Mouse (Mus musculus) frontal cortex, postnatal 36 days (tissue): ENCODE measurements around the gene Zcchc17.

Experiments used
- DNase-seq, 2 experiments: peaks; one replicate each; pipeline ENCODE4 v3.0.0; 2022; ENCODE audit warnings: low spot score in 2 of 2

Gene Zcchc17

DNA sequence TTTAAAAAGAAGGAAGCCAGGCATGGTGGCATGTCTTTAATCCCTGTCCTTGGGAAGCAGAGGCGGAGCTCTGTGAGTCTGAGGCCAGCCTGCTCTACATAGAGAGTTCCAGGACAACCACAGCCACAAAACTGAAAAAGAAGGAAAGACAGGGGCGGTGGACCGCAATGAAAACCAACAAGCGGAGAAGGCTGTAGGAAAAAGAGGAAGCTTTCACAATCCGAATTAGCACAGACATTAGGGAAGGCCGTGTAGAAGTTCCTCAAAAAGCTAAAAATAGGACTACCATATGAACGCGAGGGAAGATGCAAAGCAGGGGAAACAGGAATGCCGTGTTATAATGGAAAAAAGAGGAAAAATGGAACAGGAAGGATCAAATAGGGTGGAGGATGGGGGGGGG, 75.9 kb downstream of the Zcchc17 start:
- no peak for DNase-seq

DNA sequence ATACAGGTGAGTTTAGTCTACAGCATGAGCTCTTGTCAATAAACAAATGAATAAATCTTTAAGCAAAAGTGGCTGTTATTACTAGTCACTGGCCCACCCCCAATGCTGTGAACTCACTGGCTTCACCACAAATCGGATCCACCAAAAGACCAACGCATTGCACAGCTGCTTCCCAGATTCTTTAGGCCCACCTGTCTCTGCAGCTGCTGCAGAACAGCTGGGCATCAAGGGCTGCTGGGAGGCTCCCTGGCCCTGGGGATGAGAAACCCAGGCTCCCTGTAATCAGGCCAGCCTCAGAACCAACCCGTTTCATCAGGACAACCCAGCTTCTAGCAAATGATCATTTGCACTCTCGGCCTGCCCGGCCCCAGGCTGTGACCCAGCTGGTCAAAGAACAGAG, 76.9 kb downstream of the Zcchc17 start:
- no peak for DNase-seq

DNA sequence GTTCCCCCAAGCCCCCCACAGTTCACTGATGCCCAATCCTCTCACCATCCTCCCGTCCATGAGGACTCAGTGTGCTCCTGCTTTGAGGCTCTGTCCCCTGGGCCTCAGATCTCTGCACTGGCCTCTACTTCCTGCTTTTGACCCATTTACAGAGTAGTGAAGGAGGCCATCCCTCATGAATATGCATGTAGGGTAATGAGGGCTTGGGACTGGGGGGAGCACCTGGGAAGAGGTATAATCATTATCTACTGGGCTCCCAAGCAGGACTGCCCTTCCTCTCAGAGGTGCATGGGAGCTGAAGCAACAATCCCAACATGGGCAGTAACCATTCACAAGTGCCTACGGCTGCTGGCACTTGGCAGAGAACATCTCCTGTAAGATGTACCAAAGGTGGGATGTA, 80.6 kb downstream of the Zcchc17 start, which contains the start of gene Serinc2:
Serinc2 (minus strand) TSS at position 101 of the 400 bp plus-strand sequence.
- no peak for DNase-seq

DNA sequence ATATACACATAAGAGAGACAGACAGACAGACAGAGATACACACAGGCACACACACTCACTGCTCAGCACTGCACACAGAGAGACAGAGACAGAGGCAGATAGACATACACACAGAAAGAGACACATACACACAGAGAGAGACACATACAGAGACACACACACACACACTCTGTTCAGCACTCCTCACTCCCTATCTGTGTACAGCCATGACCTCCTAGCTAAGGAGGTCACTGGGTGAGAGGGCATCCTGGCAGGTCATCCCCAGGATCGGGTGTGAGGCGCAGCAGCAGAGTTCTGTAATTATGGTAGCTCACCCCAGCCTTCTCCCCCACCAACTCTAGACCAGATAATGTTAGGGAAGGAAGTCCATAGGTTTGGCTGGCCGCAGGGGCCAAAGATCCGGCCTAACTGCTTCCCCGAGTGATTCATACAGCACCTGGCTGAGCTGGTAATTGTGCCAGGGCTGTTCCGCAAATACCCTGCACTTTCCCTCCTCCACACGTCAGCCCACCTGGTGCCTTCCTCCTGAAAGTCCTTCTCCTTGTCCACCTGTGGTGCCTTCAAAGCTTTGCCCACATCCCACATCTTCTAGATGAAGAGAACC, 83.1 kb downstream of the Zcchc17 start:
- no peak for DNase-seq

DNA sequence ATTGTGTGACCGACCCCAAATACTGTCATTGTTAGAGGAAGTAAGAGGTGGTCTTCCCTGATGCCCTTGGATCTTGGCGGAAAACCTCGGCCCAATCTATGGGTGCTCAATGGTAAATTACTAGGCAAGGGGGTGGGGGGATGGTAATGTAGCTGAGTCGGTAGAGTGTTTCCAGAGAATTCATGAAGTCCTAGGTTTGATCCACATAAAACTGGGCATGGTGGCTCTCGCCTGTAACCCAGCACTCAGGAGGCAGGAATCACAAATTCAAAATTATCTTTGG, 84.0 kb downstream of the Zcchc17 start:
- DNase-seq = no peak

DNA sequence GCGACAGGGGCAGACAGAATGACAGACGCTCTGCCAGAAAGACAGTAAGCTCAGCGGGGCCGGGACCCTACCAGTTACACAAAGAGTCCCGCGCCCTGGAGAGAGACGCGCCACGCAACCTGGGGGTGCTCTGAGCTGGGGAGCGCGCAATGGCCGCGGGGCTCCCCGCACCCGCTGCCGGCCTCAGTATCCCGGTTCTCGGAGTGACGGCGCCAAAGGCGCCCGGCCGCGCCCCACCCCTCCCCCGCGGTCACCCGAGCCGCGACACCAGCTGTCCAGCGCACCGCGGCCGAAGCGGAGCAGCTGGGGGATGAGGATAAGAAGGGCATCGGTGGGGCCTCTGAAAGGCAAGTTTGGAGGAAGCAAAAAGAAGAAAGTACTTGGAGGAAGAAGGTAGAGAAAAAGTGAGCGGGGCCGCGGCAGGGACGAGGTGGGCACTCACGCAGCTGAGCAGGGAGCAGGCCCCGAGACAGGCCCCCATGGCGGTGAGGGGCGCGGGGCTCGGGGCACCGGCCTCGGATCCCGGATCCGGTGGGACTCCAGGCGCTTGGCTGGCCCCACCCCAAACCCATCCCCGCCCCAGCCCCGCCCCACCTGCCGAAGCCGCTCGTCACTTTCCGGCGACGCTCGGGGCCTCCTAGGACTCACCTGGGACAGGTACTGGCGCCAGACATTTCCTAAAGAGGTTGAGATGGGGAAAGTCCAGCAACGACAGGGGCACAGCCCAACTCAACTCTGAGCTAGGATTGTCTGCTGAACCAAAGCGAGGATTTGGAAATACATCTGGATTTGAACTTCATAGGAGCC, 84.5 kb downstream of the Zcchc17 start:
- DNase-seq = no peak

DNA sequence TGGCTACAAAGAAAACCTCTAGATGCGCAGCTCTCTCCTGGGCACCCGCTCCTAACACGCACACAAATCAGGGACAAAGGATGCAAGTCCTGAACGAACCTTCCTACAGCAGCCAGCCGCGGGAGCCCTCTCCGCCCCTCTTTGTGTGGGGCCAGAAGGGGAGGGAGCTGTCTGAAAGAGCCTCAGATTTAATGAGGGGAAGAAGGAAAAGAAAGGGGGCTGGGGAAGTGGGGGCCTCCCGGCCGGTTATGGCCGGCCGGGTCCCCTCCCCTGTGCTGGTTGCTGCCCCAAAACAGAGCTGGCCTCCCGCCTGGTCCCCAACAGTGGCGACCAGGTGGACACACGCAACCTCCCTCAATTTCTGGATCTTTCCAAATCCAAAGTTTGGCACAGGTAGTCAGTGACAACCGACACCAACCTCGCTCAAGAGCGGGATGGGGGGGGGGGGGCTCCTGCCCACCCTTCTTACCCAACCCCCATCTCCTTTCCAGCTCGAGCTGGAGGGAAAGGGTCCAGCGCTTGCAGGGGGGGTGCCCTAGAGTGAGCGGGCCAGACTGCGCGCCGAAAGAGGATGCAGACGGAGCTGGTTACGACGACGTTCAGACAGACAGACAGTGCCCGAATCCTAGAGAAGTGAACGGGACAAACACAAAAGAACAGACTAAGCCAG, 85.3 kb downstream of the Zcchc17 start:
- no peak for DNase-seq

DNA sequence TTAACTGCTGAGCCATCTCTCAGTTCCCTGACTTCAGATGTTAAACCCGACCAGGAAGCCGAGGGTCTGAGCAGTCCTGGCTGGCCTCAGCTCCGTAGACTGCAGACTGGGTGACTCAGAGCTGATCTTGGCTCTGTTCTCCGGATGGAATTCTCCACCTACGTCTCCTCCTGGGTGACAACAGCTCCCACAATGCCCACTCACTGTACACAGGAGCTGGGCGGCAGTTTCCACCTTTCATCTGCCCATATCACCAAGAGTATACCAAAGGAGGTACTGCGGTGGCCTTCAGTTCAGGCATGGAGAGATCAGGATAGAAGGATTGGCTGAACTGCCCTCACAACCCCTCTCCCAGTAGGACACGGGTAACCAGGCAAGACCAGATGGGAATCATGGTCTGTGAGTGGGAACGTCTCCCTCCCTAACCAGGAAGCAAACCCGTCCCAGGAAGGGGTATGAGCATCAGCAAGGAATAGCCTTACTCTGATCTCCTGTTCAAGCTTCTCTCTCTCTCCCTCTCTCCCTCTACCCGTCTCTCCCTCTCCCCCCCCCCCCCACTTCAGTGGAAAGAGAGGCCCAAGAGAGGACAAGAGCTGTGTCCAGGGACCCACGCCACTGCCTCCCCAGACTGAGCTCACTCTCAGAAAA, 85.9 kb downstream of the Zcchc17 start:
- peak; percentile 60 to 74 for DNase-seq

DNA sequence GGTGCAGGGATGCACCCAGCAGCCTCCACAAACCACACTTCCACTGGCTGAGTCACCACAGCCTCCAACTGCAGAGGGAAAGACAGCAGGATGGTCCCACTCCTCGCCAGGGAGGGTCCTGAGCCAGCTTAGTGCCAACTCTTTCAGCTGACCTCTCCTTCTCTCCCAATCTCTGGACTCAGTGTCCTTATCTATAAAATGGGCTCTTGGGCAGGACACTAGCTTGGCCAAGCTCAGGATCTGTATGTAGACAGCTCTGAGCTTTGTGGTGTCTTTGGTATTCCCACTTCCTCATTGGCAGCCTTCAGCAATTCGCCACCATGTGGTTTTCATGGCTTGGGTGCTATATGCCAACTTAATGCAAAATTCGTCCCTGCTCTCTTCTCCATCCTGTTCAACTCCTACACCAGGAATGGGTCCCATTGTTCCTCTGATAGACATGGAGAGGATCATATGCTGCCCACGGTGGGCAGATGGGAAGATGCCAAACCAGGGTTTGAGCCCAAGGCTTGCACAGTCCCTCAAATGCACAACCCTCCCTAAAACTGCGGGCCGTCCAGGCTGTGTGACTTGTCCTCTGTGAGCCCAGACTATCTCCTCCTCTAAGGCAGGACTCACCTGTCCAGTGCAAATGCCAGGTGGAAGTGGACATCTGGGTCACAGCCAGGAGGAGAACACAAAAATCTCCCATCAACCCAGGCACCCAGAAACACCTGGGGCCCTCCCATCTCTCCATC, 89.0 kb downstream of the Zcchc17 start:
- DNase-seq = peak; percentile 48 to 58

DNA sequence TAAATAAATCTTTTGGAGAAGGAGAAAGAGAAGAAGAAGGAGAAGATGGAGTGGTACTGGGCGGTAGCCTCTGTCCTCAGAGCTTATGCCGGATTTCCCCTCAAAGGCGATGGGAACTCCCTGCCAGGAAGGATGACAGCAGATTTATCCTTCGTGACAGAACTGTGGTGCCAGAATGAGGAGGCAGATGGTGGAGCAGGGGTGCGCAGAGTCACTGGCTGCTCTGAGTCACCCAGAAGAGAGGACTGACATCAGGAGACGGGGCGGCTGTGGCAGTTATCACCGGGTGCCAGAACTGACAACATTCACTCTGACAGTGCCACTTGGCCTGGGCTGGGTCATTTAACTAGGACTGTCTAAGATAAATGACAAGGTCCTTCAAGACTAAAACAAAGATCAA, 89.7 kb downstream of the Zcchc17 start:
- peak; percentile 80 to 84 for DNase-seq

DNA sequence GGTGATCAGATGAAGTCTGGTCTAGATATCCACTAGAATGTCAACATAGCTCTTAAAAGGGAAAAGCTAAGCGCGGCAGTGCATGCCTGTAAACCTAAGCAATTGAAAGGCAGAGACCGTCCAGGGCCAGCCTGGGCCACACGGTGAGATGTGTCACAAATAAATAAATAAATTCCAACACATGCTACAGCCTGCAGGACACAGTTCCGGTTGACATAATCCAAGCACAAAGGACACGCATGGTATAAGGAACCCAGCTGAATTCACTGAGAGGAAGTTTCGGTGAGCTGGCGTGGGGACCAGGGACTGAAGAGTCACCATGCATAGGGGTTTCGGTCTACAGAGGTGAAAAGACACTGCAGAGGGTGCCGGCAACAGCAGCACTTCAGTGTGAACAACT, 91.0 kb downstream of the Zcchc17 start:
- DNase-seq = no peak

DNA sequence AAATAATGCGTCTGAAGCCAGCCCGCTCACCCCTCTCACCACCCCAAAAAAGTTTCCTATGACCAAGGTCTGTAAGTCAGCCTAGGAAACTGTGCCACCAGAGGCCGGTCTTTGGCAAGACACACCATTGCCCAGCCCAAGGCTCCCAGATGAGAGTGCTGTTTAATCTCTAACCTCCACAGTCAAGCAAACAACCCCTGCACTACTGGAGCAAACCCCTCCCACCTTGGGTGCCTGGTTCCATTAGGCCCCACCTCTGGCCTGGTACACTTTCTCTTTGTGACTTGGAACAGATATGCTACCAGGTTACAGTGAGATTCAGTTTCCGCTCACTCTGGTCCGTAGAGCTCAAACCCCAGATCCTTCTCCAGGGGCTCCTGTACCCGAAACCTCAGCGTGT, 92.7 kb downstream of the Zcchc17 start:
- no peak for DNase-seq

DNA sequence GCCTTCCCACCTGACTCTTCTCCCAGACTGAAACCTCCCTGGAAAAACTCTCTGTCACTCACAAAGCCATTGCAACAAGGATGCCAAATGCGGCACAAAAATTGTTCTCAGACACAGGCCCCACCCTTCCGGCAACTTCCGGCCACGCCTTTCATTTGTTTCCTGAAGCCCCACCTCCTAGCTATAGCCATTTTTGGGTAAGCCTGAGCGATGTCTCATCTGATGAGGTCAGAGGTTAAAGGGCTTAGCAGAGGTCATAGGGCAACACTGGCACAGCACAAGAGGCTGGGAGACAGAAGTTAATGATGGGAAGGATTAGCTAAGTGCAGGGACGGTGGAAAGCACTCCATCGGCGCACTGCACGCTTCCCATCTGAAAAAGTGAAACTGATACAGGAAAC, 93.1 kb downstream of the Zcchc17 start:
- no peak for DNase-seq
